Mouse (Mus musculus) lung, postnatal 4 days (tissue): ENCODE data around the gene Ankrd42.

Experiments
- DNase-seq, 2 experiments: peaks; one replicate each; pipeline ENCODE4 v3.0.0; 2021

Gene Ankrd42

DNA sequence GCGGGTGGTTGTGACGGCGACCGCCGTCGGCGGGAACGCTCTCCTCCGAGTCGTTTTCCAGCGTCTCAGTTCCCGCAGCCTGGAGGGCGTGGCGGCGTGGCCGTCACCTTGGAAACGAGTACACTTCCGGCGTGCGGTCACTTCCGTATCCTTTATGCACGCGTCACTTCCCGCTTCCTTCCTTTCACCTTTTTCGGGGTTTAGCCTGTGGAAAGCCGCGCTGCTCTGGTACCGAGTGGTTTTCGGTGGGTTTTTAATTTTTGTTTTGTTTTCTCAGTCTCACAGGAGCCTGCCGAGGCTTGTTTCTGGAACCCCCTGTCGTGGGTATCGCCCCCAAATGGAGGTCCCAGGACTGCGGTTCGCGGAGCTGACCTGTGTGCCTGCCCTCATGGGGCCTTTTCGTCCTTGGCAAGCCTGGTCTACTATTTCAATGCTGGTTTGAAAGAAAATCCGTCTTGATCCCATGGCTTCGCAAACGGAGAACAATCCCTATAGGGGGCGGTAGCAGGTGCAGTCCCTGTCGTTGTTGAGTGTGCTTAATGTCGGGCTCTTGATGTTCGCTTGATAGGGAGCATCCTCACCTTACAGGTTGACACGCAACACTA is at the start of gene Ankrd42:
Gene Ankrd42 (minus strand): TSS at position 122 of the 605 bp plus-strand sequence.
- DNase-seq, result peak; percentile 92 to 94

DNA sequence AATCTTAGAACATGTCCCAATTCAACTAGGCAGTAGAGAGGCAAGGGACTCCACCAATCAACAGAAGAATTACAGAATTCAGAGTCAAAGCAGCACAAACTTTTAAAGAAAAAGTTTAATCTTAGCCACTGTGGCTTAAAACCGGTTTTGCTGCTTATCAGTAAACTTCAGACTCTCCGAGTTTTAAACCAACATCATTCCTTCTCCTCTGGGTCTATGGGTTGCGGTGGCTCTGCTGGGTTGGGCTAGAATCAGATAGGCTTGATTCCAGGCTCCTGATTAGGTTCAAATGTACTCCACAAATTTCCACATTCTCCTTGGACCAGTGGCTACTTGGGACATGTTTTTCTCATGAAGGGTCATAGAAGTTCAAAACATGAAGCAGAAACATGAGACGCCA is 40.4 kb upstream of the Ankrd42 start:
- no peak for DNase-seq

DNA sequence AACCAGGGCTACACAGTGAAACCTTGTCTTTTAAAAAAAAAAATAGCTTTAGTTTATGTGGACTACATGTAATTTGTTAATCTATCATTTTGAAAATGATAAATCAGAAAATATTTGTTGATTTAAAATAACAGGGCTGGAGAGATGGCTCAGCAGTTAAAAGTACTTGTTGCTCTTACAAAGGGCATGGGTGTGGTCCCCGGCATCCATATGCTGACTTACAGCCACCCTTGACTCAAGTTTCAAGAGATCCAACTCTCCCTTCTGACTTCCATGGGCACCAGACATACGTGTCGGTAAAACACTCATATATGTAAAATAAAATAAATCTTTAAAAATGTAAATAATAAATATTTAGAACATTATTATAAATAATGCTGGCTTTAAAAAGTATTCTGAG is 38.2 kb upstream of the Ankrd42 start:
- no peak for DNase-seq

DNA sequence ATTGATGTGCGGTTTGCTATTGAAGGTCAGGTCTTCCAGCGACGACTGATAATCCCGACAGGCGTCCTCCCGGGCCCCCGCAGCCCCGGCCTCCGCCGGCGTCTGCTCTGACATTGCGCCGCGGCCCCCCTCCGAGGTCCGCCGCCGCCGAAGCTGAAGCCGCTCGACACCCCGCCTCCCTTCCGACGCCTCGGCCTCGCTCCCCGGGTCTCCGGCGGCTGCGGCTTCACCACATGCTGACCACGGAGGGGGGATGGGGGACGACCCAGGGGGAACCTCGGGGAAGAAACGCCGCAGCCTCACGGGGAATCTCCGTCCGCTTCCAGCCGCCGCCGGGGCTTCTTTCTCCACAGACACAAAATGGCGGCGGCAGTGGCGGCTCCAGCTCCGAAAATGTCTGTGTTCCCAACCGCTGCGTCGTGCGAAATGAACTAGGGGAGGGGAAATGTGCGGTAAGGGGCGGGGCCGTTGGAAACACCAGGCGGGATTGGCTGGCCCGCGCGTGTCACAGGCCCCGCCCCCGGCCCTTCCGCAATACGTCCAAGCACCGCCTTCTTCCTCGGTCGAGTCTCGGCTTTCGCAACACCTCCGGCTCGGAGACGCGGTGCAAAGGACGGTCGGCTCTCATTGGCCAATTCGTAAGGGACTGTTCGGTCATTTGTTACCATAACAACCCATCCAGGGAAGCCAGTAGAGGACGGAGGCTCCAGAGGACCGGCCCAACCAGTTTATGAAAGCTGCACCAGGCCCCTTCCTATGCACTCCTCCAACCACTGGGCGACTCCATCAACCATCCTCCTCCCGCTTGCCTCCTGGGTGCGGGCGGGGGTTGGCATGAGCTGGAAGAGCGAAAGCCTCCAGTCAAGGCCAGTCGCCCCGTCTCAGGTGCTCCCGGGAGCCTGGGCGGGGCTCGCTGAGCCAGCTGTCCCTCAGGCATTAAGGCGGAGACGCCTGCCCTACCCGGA is 32.8 kb upstream of the Ankrd42 start, which contains the start of gene Pcf11:
Gene Pcf11 (minus strand): TSS at position 428 of the 965 bp plus-strand sequence.
- peak; percentile 97 to 98 for DNase-seq

DNA sequence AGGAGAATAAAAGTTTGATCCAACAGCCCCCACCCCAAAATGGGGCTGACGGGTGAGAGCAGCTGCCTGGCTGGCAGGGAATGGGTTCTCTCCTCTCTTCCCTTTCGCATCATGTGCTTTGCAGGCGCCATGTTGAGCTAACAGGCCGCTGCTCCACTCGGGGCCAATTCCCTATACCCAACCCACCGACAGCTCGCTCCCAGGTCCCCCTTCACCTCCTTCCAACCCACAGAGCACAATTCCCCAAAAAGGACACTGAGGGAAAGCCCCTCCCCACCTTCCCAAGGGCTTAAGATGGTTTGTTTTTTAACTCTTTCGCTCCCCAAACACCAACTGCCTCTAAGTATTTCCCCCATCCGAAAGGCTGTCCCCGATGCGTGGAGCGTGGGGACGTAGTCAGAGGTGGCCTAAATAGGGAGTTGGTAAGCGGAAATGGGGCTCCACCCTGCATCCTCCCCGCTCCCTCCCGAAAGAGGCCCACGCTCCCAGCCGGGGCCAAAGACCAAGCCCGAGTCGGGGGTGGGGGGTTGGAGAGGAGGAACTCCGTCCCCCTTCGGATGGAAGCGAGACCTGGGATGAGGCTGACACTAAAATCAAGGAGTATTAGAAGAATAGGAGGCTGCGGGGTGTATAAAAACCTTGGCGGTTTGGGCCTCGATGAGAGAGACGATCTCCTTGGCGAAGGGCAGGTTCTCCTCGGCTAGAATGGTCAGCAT is 32.0 kb upstream of the Ankrd42 start:
- peak; percentile 61 to 66 for DNase-seq

DNA sequence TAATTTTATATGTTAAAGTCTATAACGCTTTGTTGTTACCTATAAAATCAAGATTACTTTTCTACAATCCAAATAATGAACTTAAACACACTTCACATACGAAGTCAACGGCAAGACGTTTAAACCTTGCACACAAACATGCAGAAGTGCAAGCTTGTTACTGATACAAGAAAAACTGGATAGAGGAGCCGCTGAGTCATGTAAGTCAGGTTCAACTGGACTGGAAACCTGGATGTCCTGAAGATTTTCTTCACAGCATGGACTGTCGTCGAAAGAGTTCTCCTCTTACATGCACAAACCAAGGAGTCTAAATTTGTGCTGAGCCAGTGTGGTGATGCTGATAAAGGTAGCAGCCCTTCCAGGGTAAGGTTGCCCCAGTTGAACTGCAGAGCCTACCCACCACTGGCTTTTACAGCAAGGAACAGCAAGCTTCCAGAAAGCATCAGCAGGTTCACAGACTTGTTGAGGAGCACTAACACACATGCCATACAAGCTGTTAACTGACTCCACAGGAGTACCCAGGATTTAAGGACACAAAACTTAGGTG is 29.4 kb upstream of the Ankrd42 start:
- DNase-seq, result no peak

DNA sequence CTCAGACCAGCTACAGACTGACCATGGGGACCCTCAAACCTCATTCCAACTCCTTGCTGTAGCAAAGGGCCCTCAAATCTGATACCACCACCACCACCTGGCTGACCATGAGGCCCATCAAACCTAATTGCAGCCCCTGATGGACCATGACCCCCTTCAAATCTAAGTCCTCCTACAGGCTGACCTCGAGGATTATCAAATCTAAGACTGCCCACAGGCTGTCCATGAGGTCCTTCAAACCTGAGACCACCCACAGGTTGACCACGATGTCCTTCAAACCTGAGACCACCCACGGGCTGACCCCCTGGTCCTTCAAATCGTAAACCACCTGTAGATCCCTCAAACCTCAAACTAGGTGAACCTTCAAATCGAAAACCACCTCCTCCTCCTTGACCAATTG is 21.1 kb upstream of the Ankrd42 start:
- DNase-seq, result no peak

DNA sequence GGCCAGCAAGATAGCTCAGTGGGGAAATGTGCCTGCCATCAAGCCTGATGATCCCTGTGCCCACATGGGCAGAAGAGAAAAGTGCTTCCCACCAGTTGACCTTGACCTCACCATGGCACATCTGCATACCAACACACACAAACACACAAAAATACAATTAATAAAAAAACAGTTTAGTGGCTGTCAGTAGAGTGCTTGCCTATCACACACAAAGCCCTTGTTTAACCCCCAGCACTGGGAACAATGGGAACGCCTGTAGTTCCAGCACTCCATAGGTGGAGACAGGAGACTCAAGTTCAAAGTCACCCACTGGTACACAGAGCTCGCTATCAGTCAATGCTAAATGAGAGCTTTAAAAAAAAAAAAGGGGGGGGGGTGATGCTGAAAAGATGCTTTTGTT is 19.4 kb upstream of the Ankrd42 start:
- DNase-seq, result no peak

DNA sequence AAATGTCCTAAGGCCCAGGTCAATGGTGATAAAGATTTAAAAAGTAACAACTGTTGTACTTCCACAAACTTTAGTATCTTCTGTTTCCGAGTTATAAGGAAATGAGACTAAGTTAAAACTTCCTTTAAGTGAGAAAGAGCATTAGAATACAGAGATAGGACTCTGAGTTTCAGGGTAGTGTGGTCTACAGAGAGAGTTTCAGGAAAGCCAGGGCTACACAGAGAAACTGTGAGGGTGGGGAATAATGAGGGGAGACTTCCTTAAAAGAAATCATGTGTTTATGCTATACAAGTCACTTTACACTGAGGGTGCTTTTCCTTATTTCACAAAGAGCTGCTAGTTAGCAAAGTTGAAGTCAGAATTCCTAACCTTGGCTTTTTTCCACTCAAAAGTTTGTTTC is 16.4 kb upstream of the Ankrd42 start:
- DNase-seq, result no peak

DNA sequence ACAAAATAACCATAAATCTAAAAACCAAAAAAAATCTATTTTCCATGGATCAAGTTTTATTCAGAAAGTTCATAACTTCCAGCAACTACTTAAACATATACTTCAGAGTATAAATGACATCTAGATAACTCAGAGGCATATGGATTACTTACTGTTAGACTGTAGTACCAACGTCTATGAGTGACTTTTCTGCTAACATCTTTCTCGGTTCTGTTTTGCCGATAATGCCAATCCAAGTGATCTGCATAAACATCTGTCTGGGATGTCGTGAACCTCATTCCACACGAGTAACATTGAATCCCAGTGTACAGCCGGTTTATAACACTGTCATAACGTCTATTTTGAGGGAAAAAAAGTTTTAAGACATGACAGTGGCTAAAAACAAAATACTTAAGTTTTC is 10.8 kb upstream of the Ankrd42 start:
- DNase-seq, result no peak

DNA sequence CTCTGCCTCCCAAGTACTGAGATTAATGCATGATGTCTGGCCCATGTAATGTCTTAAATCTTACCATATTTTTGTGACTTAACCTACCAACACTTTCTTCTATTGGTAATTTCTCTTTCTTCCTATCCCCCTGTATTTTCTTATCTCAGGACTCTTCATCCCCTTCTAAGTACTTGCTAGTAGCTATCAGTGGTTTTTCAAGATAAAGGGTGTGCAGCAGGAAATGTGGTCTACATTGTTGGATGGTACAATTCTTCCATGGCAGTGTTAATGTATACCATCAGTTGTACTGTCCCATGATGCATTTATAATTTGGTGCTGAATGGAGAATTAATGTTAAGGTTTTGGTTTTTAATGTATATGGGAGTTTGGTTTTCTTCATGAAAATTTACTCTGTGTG is 5.4 kb upstream of the Ankrd42 start:
- DNase-seq, result no peak

DNA sequence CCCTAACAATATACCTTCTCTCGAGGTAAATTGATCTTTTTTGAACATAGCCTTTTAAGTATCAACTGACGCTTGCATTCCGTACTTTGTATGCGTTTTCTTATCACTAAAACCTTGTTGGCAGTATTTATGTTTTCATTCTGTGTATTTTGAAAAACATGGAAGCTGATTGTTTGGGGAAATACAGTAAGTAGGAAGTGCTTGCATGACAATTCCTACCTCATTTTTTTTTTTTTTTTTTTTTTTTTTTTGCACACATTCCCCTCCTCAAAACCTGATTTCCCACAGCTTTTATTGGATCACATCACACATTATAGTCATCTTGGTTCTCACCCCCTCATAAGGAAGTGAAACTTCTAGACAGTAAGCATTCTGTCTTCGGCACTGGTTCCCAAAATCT is 1.1 kb upstream of the Ankrd42 start:
- no peak for DNase-seq

DNA sequence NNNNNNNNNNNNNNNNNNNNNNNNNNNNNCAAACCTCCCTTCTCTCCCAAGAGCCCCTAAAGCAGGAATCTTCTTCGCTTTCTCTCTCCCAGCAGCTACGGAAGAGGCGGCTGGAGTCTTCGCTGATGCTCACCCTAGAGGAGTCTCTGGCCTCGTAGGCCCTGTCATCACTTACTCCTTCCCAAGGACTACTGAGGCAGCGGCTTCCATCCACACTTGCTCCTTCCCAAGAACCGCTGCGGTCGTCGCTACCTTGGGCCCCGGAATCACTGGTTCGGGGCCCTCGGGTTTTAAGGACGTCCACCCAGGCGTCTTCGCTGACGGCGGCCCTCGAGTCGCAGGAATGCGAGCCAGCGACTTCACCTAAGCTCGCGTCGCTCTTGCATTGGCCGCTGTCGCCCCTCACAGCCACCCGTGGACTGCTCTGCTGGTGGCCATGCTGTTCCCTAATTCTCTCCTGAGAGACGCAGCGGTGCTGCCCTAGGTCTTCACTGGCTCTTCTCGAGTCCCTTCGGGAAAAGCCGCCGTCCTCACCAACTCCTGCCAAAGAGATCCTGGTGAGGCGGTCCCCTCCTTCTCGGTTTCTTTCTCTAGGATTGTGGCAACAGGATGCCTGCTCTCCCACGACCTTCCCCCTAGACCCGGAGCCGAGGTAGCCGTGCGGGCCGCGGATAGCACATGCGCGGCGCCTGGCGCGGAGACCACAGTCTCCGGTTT is 489 bp downstream of the Ankrd42 start:
- DNase-seq, result peak in 1 of 2 experiments; percentile 10

DNA sequence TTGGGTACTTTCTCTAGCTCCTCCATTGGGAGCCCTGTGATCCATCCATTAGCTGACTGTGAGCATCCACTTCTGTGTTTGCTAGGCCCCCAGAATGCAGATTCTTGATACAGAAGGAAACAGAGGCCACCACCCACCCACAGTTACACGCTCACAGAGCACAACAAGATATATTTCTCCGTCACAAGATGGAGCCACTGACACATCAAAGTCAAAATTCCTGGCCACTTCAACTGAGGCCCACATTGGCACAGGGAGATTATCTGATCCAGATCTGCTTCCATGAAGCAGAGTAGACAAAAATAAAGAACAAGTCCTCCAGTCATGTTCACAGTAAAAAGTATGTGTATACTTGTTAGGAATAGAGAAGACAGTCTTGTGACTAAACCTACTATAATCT is 6.8 kb downstream of the Ankrd42 start:
- peak in 1 of 2 experiments; percentile 27 for DNase-seq

DNA sequence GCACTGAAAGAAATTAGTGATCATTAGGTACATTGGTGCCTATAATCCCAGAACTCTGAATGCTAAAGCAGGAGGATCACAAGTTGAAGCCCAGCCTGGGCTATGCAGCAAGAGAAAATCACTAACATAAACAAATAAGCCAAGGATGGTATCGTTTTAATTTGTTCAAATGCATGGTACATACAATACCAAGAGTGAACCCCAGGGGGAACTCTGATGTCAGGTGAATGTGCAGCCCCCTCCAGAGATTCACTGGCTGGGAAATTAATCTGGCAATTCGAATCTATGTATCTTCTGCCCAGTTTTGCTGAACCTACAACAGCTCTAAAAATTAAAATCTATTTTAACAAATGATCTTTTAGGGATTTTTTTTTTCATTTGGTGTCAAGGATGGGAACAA is 12.5 kb downstream of the Ankrd42 start:
- no peak for DNase-seq

DNA sequence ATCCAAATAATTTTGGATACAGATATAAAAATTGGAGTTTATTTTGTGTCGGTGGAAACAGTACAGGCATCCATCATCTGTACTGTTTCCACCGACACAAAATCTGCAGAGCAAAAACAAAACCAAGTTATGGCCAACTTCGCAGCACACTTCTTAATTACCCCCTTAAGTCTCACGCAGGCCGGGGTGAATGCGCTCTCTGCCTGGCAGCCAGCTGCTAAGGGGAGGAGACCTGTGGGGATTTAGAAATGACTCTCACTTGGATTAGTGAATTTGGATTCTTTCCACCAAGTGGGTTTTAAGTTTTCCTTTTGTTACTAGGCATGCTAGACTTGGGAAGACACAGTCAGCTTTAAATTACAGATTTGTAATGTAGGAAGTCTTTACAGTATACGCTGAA is 26.1 kb downstream of the Ankrd42 start:
- DNase-seq, result no peak

DNA sequence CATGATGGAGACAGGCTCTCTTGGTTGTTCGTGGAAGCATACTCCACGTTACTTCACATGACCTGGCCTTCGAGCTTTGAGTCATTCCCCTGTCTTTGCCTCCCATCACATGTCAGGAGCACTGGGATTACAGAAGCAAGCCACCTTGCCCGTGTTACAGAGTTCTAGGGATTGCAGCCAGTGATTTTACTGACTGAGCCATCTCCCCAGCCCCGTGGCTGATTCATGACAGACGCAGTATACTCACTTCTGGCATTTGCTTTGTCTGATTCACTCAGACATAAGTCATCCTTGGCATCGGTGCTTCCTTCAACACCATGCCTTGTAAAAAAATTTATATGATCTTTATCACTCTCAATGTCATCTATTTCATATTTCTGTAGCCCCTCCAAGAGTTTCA is 32.0 kb downstream of the Ankrd42 start:
- no peak for DNase-seq

DNA sequence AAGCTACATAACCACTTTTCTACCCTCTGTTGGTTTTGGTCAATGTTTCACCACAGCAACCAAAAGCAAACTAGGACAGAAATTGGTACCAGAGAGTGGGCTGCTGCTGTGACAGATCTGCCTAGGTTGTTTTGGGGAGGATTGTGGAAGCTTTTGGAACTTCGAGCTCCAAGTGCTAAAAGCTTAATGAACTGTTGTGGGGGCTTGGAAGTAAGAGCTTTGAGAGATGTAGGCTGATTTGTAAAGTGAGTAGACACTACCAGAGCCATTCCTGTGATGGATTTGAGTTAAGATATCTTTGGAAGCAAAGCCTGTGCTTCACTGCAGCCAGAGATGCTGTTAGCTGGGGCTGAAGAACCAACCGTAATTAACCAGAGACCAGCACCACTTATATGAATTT is 46.1 kb downstream of the Ankrd42 start:
- no peak for DNase-seq

DNA sequence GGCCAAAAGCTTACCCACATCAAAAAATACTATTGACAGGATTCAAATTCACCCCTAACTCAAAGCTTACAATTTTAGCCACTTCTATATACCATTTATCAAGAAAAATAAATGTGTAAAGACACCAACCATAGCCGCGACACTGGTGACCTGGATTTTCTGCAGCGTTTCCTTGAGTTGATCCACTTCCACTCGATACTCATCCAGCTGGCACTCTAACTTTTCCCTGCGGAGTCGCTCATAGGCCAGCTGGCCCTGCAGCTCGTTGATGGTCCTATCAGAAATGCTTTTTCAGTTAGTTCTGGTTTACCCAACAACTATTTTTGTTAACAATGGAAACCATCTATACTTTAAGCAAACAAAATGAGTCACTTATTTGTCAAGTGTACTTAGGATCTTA is 47.0 kb downstream of the Ankrd42 start:
- DNase-seq, result no peak

DNA sequence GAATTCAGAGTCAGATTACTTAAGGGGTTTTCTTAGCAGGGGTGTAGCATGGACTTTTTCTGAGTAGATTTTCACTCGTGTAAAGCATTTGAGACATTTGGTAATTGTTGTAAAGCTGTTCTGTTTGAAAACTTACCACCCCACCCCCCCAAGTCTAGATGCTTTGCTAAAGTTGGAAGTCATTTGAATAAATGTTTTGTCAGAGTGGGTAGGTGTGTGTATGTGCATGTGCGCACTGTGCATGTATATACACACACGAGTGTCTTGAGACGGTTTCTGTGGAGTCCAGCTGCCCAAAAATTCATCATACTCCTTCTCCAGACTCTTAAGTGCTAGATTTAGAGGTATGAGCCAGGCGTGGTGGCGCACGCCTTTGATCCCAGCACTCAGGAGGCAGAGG is 53.4 kb downstream of the Ankrd42 start:
- DNase-seq, result no peak

DNA sequence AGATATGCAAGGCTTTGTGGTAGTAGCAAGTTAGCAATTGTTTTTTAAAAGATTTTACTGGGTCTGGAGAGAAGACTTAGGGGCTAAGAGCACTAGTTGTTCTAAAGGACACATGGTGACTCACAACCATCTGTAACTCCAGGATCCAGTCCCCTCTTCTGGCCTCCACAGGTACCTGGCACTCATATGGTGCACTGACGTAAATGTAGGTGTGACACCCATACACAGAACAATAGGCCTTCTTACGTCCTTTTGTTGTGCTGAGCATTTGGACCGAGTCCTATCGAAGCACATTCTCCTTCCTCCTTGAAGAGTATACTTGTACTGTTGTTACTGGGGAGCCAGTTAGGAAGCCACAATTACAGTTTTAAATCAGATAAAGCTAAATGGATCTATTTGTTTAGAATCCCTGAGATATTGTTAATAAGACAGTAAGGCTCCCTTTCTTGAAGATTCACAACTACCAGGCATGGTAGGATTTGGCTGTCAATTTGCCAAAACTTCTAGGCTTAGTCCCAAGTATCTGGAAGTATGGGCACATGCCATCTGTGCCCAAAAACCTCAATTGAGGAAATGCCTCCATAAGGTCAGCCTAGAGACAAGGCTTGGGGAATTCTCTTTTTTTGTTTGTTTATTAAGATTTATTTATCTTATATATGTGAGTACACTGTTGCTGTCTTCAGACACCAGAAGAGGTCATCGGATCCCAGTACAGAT is 56.3 kb downstream of the Ankrd42 start:
- DNase-seq, result no peak

DNA sequence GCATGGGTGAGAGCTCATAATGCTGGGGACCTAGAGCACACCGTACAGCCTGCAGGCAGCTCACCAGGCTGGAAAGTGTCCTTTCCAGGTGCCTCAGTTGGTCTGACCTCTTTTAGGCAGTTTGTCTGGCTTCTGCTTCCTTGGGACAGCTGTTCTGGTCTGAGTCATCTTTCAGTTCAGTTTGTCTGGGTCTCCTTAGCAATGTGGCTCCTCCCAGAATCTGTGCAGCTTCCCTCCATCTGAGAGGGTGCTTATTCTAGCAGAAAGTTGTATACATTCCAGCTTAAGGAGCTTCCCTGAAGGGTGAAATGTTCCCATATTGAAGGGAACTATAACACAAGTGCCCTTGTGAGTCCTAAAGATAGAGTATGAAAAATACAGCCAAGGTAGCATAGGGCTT is 70.2 kb downstream of the Ankrd42 start:
- DNase-seq, result no peak
